Mouse (Mus musculus): ENCODE measurements around the gene Apoc3. TPM values are rescaled to one million over a fixed set of nuclear protein-coding genes. Genes with fewer than 3 reads are reported as not detected.

Gene Apoc3
- polyA plus RNA-seq, 1 experiment = 47.2 TPM

GRCm38 (mm10) chr9:46198461-46198860 lies 37.0 kb downstream of the Apoc3 start:
- H3K4me1 ChIP-seq (ENCODE audit: control insufficient read depth, insufficient read depth, low read length) = no peaks in the 10 kb centered on the region
- 78% methylated on average over 9 of the region's 9 CpGs for WGBS

GRCm38 (mm10) chr9:46196699-46197169 lies 38.7 kb downstream of the Apoc3 start:
- Histone ChIP-seq H3K4me1 (ENCODE audit: control insufficient read depth, insufficient read depth, low read length) (no peaks in the 10 kb centered on the region), H3K4me3 (replicated peaks; ENCODE audit: control insufficient read depth, low read depth, low read length) (no peak overlapping the region), H3K27ac (ENCODE audit: control insufficient read depth, insufficient read depth, low read depth, low read length, poor library complexity) (no peak overlapping the region)
- WGBS = 77% methylated on average over 12 of the region's 12 CpGs
- no peak for TF ChIP-seq CTCF (IDR thresholded peaks at IDR 0.05; ENCODE audit: control insufficient read depth, insufficient read depth, low read length)
- no peak for TF ChIP-seq POLR2A (IDR thresholded peaks at IDR 0.05; ENCODE audit: borderline replicate concordance, control insufficient read depth, low read depth, low read length)

More at GRCm38 (mm10) chr9:46198461-46198860, 37.0 kb downstream of the Apoc3 start:
- no peak overlapping the region for H3K4me3 ChIP-seq (replicated peaks; ENCODE audit: control insufficient read depth, low read depth, low read length)
- H3K27ac ChIP-seq (ENCODE audit: control insufficient read depth, insufficient read depth, low read depth, low read length, poor library complexity) = no peak overlapping the region
- TF ChIP-seq CTCF (IDR thresholded peaks at IDR 0.05; ENCODE audit: control insufficient read depth, insufficient read depth, low read length) = no peak
- TF ChIP-seq POLR2A (IDR thresholded peaks at IDR 0.05; ENCODE audit: borderline replicate concordance, control insufficient read depth, low read depth, low read length) = no peak

- H3K4me3 ChIP-seq (replicated peaks; ENCODE audit: control insufficient read depth, low read depth, low read length) = no peak overlapping the region
- TF ChIP-seq POLR2A (IDR thresholded peaks at IDR 0.05; ENCODE audit: borderline replicate concordance, control insufficient read depth, low read depth, low read length) (no peak), CTCF (IDR thresholded peaks at IDR 0.05; ENCODE audit: control insufficient read depth, insufficient read depth, low read length) (no peak)
- no peak overlapping the region for H3K27ac ChIP-seq (ENCODE audit: control insufficient read depth, insufficient read depth, low read depth, low read length, poor library complexity)
- 87% methylated on average over 9 of the region's 9 CpGs for WGBS
- H3K4me1 ChIP-seq (ENCODE audit: control insufficient read depth, insufficient read depth, low read length) = no peaks in the 10 kb centered on the region
Measured at GRCm38 (mm10) chr9:46194809-46195208, 40.6 kb downstream of the Apoc3 start.

- Histone ChIP-seq H3K4me1 (ENCODE audit: control insufficient read depth, insufficient read depth, low read length) (no peaks in the 10 kb centered on the region), H3K27ac (ENCODE audit: control insufficient read depth, insufficient read depth, low read depth, low read length, poor library complexity) (no peak overlapping the region), H3K4me3 (replicated peaks; ENCODE audit: control insufficient read depth, low read depth, low read length) (no peak overlapping the region)
- 69% methylated on average over 6 of the region's 6 CpGs for WGBS
- TF ChIP-seq CTCF (IDR thresholded peaks at IDR 0.05; ENCODE audit: control insufficient read depth, insufficient read depth, low read length) (no peak), POLR2A (IDR thresholded peaks at IDR 0.05; ENCODE audit: borderline replicate concordance, control insufficient read depth, low read depth, low read length) (no peak)
Measured at GRCm38 (mm10) chr9:46192642-46193041, 42.8 kb downstream of the Apoc3 start.

GRCm38 (mm10) chr9:46191644-46192043 lies 43.8 kb downstream of the Apoc3 start:
- Histone ChIP-seq H3K4me3 (replicated peaks; ENCODE audit: control insufficient read depth, low read depth, low read length) (no peak overlapping the region), H3K4me1 (ENCODE audit: control insufficient read depth, insufficient read depth, low read length) (no peaks in the 10 kb centered on the region), H3K27ac (ENCODE audit: control insufficient read depth, insufficient read depth, low read depth, low read length, poor library complexity) (no peak overlapping the region)
- WGBS = 26% methylated on average over 1 of the region's 1 CpGs
- TF ChIP-seq CTCF (IDR thresholded peaks at IDR 0.05; ENCODE audit: control insufficient read depth, insufficient read depth, low read length) (no peak), POLR2A (IDR thresholded peaks at IDR 0.05; ENCODE audit: borderline replicate concordance, control insufficient read depth, low read depth, low read length) (no peak)

- H3K4me3 ChIP-seq (replicated peaks; ENCODE audit: control insufficient read depth, low read depth, low read length) = no peak overlapping the region
- no peaks in the 10 kb centered on the region for H3K4me1 ChIP-seq (ENCODE audit: control insufficient read depth, insufficient read depth, low read length)
- no peak overlapping the region for H3K27ac ChIP-seq (ENCODE audit: control insufficient read depth, insufficient read depth, low read depth, low read length, poor library complexity)
- no peak for TF ChIP-seq CTCF (IDR thresholded peaks at IDR 0.05; ENCODE audit: control insufficient read depth, insufficient read depth, low read length)
- no peak for TF ChIP-seq POLR2A (IDR thresholded peaks at IDR 0.05; ENCODE audit: borderline replicate concordance, control insufficient read depth, low read depth, low read length)
- 82% methylated on average over 8 of the region's 8 CpGs for WGBS
Measured at GRCm38 (mm10) chr9:46191234-46191633, 44.2 kb downstream of the Apoc3 start.

- Histone ChIP-seq H3K4me1 (ENCODE audit: control insufficient read depth, insufficient read depth, low read length) (no peaks in the 10 kb centered on the region), H3K4me3 (replicated peaks; ENCODE audit: control insufficient read depth, low read depth, low read length) (no peak overlapping the region), H3K27ac (ENCODE audit: control insufficient read depth, insufficient read depth, low read depth, low read length, poor library complexity) (no peak overlapping the region)
- no peak for TF ChIP-seq POLR2A (IDR thresholded peaks at IDR 0.05; ENCODE audit: borderline replicate concordance, control insufficient read depth, low read depth, low read length)
- TF ChIP-seq CTCF (IDR thresholded peaks at IDR 0.05; ENCODE audit: control insufficient read depth, insufficient read depth, low read length) = no peak
- 86% methylated on average over 10 of the region's 10 CpGs for WGBS
Measured at GRCm38 (mm10) chr9:46189381-46189780, 46.1 kb downstream of the Apoc3 start.

- no peak overlapping the region for H3K4me3 ChIP-seq (replicated peaks; ENCODE audit: control insufficient read depth, low read depth, low read length)
- H3K27ac ChIP-seq (ENCODE audit: control insufficient read depth, insufficient read depth, low read depth, low read length, poor library complexity) = no peak overlapping the region
- H3K4me1 ChIP-seq (ENCODE audit: control insufficient read depth, insufficient read depth, low read length) = no peaks in the 10 kb centered on the region
- WGBS = 94% methylated on average over 5 of the region's 5 CpGs
- TF ChIP-seq POLR2A (IDR thresholded peaks at IDR 0.05; ENCODE audit: borderline replicate concordance, control insufficient read depth, low read depth, low read length) = no peak
- no peak for TF ChIP-seq CTCF (IDR thresholded peaks at IDR 0.05; ENCODE audit: control insufficient read depth, insufficient read depth, low read length)
Measured at GRCm38 (mm10) chr9:46188956-46189355, 46.5 kb downstream of the Apoc3 start.

- no peaks in the 10 kb centered on the region for H3K4me1 ChIP-seq (ENCODE audit: control insufficient read depth, insufficient read depth, low read length)
- 86% methylated on average over 4 of the region's 4 CpGs for WGBS
- H3K4me3 ChIP-seq (replicated peaks; ENCODE audit: control insufficient read depth, low read depth, low read length) = no peak overlapping the region
- no peak overlapping the region for H3K27ac ChIP-seq (ENCODE audit: control insufficient read depth, insufficient read depth, low read depth, low read length, poor library complexity)
- TF ChIP-seq CTCF (IDR thresholded peaks at IDR 0.05; ENCODE audit: control insufficient read depth, insufficient read depth, low read length) = no peak
Measured at GRCm38 (mm10) chr9:46188370-46188769, 47.1 kb downstream of the Apoc3 start.
